9 mouse cellular contexts compared by ENCODE assay signal in genomic region chr10:80755291-80756015, GRCm38 (mm10). TPM values are rescaled to one million over a fixed set of nuclear protein-coding genes. Genes with fewer than 3 reads are reported as not detected.
DNase-seq lines count a peak whose midpoint lies in the region; ATAC-seq and TF ChIP-seq lines count a peak whose summit lies in the region.
"Had no signal": no experiment of that assay in that cellular context is flagged by ENCODE, and none has a peak within 500 bp of the region (broad histone marks: within the 10 kb centered on the region; RNA-seq: fewer than 3 reads in every experiment).

No protein-coding gene starts in this region.

- peak overlapping the region; percentile 87 for H3K4me2 ChIP-seq in intestine, postnatal 0 days (replicated peaks; ENCODE audit: low read depth)
- peak overlapping the region; percentile 93 for H3K4me2 ChIP-seq in neural tube, embryonic 12.5 days (replicated peaks)

- TF ChIP-seq CTCF in liver, adult 2 months (IDR thresholded peaks at IDR 0.05; ENCODE audit: low read depth, low read length): no peak
- TF ChIP-seq CTCF in embryonic fibroblast, embryonic 13.5 days (IDR thresholded peaks at IDR 0.05; ENCODE audit: borderline replicate concordance, insufficient read depth, low read length): no peak
- no peak for TF ChIP-seq CTCF in intestine, postnatal 0 days (IDR thresholded peaks at IDR 0.05; ENCODE audit: low read depth)

- under 1% methylated on average over 75 of the region's 75 CpGs for WGBS in liver, adult 2 months
- WGBS in intestine, postnatal 0 days: 1% methylated on average over 50 of the region's 75 CpGs
- under 1% methylated on average over 73 of the region's 75 CpGs for WGBS in neural tube, embryonic 12.5 days

- no peaks in the 10 kb centered on the region for H3K36me3 ChIP-seq in liver, adult 2 months (ENCODE audit: control insufficient read depth, insufficient read depth, low read length)
- H3K36me3 ChIP-seq in intestine, postnatal 0 days (ENCODE audit: control insufficient read depth, insufficient read depth): no peaks in the 10 kb centered on the region
- H3K36me3 ChIP-seq in neural tube, embryonic 12.5 days: no peaks in the 10 kb centered on the region

- H3K4me3 ChIP-seq in liver, adult 2 months (ENCODE audit: insufficient read depth, low read depth, low read length): peak overlapping the region; percentile 90
- peak overlapping the region; percentile 98 for H3K4me3 ChIP-seq in embryonic fibroblast, embryonic 13.5 days (ENCODE audit: insufficient read depth, low read length)
- H3K4me3 ChIP-seq in intestine, postnatal 0 days (ENCODE audit: low read depth, low read length): peak overlapping the region; percentile 99
- H3K4me3 ChIP-seq in neural tube, embryonic 12.5 days: peak overlapping the region; percentile 99

- H3K27ac ChIP-seq in liver, adult 2 months (replicated peaks; ENCODE audit: insufficient read depth, low read depth, low read length): peak overlapping the region; percentile 60
- H3K27ac ChIP-seq in embryonic fibroblast, embryonic 13.5 days (ENCODE audit: insufficient read depth, low read length): peak overlapping the region; percentile 13; the same call in 1 of the 2 replicates
- peak overlapping the region; percentile 82 for H3K27ac ChIP-seq in intestine, postnatal 0 days (ENCODE audit: low read depth, low read length)
- H3K27ac ChIP-seq in neural tube, embryonic 12.5 days: peak overlapping the region; percentile 87

- TF ChIP-seq POLR2A in liver, adult 2 months (IDR thresholded peaks at IDR 0.05; ENCODE audit: extremely low read depth, insufficient read depth, low read length): no peak
- TF ChIP-seq POLR2A in embryonic fibroblast, embryonic 13.5 days (IDR thresholded peaks at IDR 0.05; ENCODE audit: low read depth, low read length): no peak

- DNase-seq in liver, adult 2 months (ENCODE audit: extremely low read depth, low read depth, low spot score): no peak
- DNase-seq in liver: no peak
- no peak for DNase-seq in testis, postnatal 14 days (ENCODE audit: low spot score)
- DNase-seq in embryo, embryonic 10 days (ENCODE audit: low spot score): no peak
- DNase-seq in left cerebral cortex, postnatal 14 days (ENCODE audit: low spot score in 2 of 2): no peak

- H3K9ac ChIP-seq in liver, adult 2 months (ENCODE audit: low read depth, low read length): peak overlapping the region; percentile 97
- H3K9ac ChIP-seq in intestine, postnatal 0 days (ENCODE audit: low read depth, low read length): peak overlapping the region; percentile 91
- H3K9ac ChIP-seq in neural tube, embryonic 12.5 days: peak overlapping the region; percentile 98

- no peaks in the 10 kb centered on the region for H3K9me3 ChIP-seq in intestine, postnatal 0 days (ENCODE audit: control insufficient read depth)
- H3K9me3 ChIP-seq in neural tube, embryonic 12.5 days: no peaks in the 10 kb centered on the region

- H3K27me3 ChIP-seq in liver, adult 2 months (ENCODE audit: control insufficient read depth, insufficient read depth, low read length): no peaks in the 10 kb centered on the region
- H3K27me3 ChIP-seq in intestine, postnatal 0 days (replicated peaks; ENCODE audit: control insufficient read depth, insufficient read depth, low read length): no peaks in the 10 kb centered on the region
- H3K27me3 ChIP-seq in neural tube, embryonic 12.5 days (replicated peaks): no peaks in the 10 kb centered on the region

- no peak; the same call in 1 of the 2 replicates for ATAC-seq in intestine, postnatal 0 days
- no peak for ATAC-seq in neural tube, embryonic 12.5 days (ENCODE audit: low FRiP score, low read depth)

- peaks cover 41% of the 10 kb centered on the region; the same call in 1 of the 2 replicates for H3K79me2 ChIP-seq in liver, adult 2 months (ENCODE audit: control insufficient read depth, insufficient read depth, low read length)

- H3K4me1 ChIP-seq in liver, adult 2 months (ENCODE audit: control insufficient read depth, insufficient read depth, low read length): peaks cover 38% of the 10 kb centered on the region
- peaks cover 19% of the 10 kb centered on the region for H3K4me1 ChIP-seq in embryonic fibroblast, embryonic 13.5 days (ENCODE audit: control insufficient read depth, insufficient read depth, low read length)
- H3K4me1 ChIP-seq in intestine, postnatal 0 days (replicated peaks; ENCODE audit: control insufficient read depth, insufficient read depth, low read length): peaks cover 2% of the 10 kb centered on the region
- H3K4me1 ChIP-seq in neural tube, embryonic 12.5 days: peaks cover 44% of the 10 kb centered on the region

- intact Hi-C loops in left cerebral cortex, postnatal 14 days (cut with DNase I): no loop called here

RNA-seq across cellular contexts. Expression of gene Dot1l, which starts 0.4 kb away (rescaled TPM):
- 2.4 and 3.6 TPM in 2 replicates for total RNA-seq in liver, adult 2 months (2014; rRNA removed)
- 13.0 and 14.8 TPM in 2 replicates for polyA plus RNA-seq in liver, adult 2 months (2012; rRNA removed)
- 22.3 and 22.4 TPM in 2 replicates for polyA plus RNA-seq in embryonic fibroblast, embryonic 13.5 days (2011; ENCODE audit: insufficient read length, low read depth, missing spikeins)
- polyA plus RNA-seq in intestine, postnatal 0 days (2015; fragmentation: Nextera tagmentation; extraction: Ambion mirVana): 6.2 and 7.6 TPM in 2 replicates
- polyA plus RNA-seq in neural tube, embryonic 12.5 days (2016; fragmentation: Nextera tagmentation; extraction: Ambion mirVana): 26.3 and 26.5 TPM in 2 replicates
- total RNA-seq in left cerebral cortex, postnatal 14 days (2021): 10 to 100 TPM; 59.1 to 66.7 TPM

RNA-seq across cellular contexts. Expression of gene Ap3d1, which starts 13.4 kb away (rescaled TPM):
- total RNA-seq in liver, adult 2 months (2014; rRNA removed): 22.3 and 35.2 TPM in 2 replicates
- 38.1 and 49.2 TPM in 2 replicates for polyA plus RNA-seq in liver, adult 2 months (2012; rRNA removed)
- polyA plus RNA-seq in embryonic fibroblast, embryonic 13.5 days (2011; ENCODE audit: insufficient read length, low read depth, missing spikeins): 116 and 155 TPM in 2 replicates
- polyA plus RNA-seq in intestine, postnatal 0 days (2015; fragmentation: Nextera tagmentation; extraction: Ambion mirVana): 41.3 and 49.5 TPM in 2 replicates
- polyA plus RNA-seq in neural tube, embryonic 12.5 days (2016; fragmentation: Nextera tagmentation; extraction: Ambion mirVana): 93.9 and 95.1 TPM in 2 replicates
- 100 to 1,000 TPM; 143 to 147 TPM for total RNA-seq in left cerebral cortex, postnatal 14 days (2021)

RNA-seq across cellular contexts. Expression of gene Sf3a2, which starts 42.5 kb away (rescaled TPM):
- total RNA-seq in liver, adult 2 months (2014; rRNA removed): 6.7 and 8.6 TPM in 2 replicates
- 12.7 and 17.8 TPM in 2 replicates for polyA plus RNA-seq in liver, adult 2 months (2012; rRNA removed)
- 48.0 and 49.3 TPM in 2 replicates for polyA plus RNA-seq in embryonic fibroblast, embryonic 13.5 days (2011; ENCODE audit: insufficient read length, low read depth, missing spikeins)
- polyA plus RNA-seq in intestine, postnatal 0 days (2015; fragmentation: Nextera tagmentation; extraction: Ambion mirVana): 35.5 and 39.0 TPM in 2 replicates
- 66.8 and 72.4 TPM in 2 replicates for polyA plus RNA-seq in neural tube, embryonic 12.5 days (2016; fragmentation: Nextera tagmentation; extraction: Ambion mirVana)
- 10 to 100 TPM; 42.7 to 43.6 TPM for total RNA-seq in left cerebral cortex, postnatal 14 days (2021)

RNA-seq across cellular contexts. Expression of gene Plekhj1, which starts 43.0 kb away (rescaled TPM):
- total RNA-seq in liver, adult 2 months (2014; rRNA removed): 16.0 and 17.4 TPM in 2 replicates
- polyA plus RNA-seq in liver, adult 2 months (2012; rRNA removed): 29.4 and 42.2 TPM in 2 replicates
- 59.1 and 59.9 TPM in 2 replicates for polyA plus RNA-seq in embryonic fibroblast, embryonic 13.5 days (2011; ENCODE audit: insufficient read length, low read depth, missing spikeins)
- 60.9 and 61.8 TPM in 2 replicates for polyA plus RNA-seq in intestine, postnatal 0 days (2015; fragmentation: Nextera tagmentation; extraction: Ambion mirVana)
- polyA plus RNA-seq in neural tube, embryonic 12.5 days (2016; fragmentation: Nextera tagmentation; extraction: Ambion mirVana): 155 TPM in 2 replicates
- total RNA-seq in left cerebral cortex, postnatal 14 days (2021): 10 to 100 TPM; 60.0 to 62.8 TPM

RNA-seq across cellular contexts. Expression of gene Amh, which starts 49.6 kb away (rescaled TPM):
- total RNA-seq in liver, adult 2 months (2014; rRNA removed): 0.13 and 0.18 TPM in 2 replicates
- polyA plus RNA-seq in liver, adult 2 months (2012; rRNA removed): 0.09 and 0.21 TPM in 2 replicates
- not detected in 2 replicates for polyA plus RNA-seq in embryonic fibroblast, embryonic 13.5 days (2011; ENCODE audit: insufficient read length, low read depth, missing spikeins)
- not detected in 2 replicates for polyA plus RNA-seq in intestine, postnatal 0 days (2015; fragmentation: Nextera tagmentation; extraction: Ambion mirVana)
- not detected in 2 replicates for polyA plus RNA-seq in neural tube, embryonic 12.5 days (2016; fragmentation: Nextera tagmentation; extraction: Ambion mirVana)
- total RNA-seq in left cerebral cortex, postnatal 14 days (2021): 1 to 10 TPM; 1.6 to 1.9 TPM
- polyA plus RNA-seq: activated CD4-positive, CD25-positive, alpha-beta regulatory T cell, adult 4 months had no signal

Comparison
In these comparisons a context has a peak if more than half of its experiments do, and no peak if none do; other contexts are left out.
1. H3K27ac ChIP-seq: peak in every context shown above with its lines; median percentile 87 in neural tube, embryonic 12.5 days; 82 in intestine, postnatal 0 days; 60 in liver, adult 2 months; 13 in embryonic fibroblast, embryonic 13.5 days.